ENCODE assay signal across 8 mouse cellular contexts in genomic region chr1:132391580-132392022, GRCm38 (mm10). TPM values are rescaled to one million over a fixed set of nuclear protein-coding genes. Genes with fewer than 3 reads are reported as not detected.
DNase-seq lines count a peak whose midpoint lies in the region; ATAC-seq and TF ChIP-seq lines count a peak whose summit lies in the region.

No protein-coding gene starts in this region.

- peak; percentile 71 for ATAC-seq in frontal cortex, adult (ENCODE audit: low TSS enrichment)
- peak; percentile 74; the same call in 1 of the 2 replicates for ATAC-seq in intestine, postnatal 0 days
- peak; percentile 89 for ATAC-seq in midbrain, postnatal 0 days (ENCODE audit: low FRiP score)

- H3K4me2 ChIP-seq in intestine, postnatal 0 days (replicated peaks; ENCODE audit: low read depth), result peak overlapping the region; percentile 80
- peak overlapping the region; percentile 87 for H3K4me2 ChIP-seq in midbrain, postnatal 0 days (ENCODE audit: low read depth, low read length, poor library complexity, severe bottlenecking)

- H3K4me3 ChIP-seq in intestine, postnatal 0 days (ENCODE audit: low read depth, low read length), result peak overlapping the region; percentile 61
- H3K4me3 ChIP-seq in liver, adult 2 months (ENCODE audit: insufficient read depth, low read depth, low read length), result peak overlapping the region; percentile 80
- H3K4me3 ChIP-seq in midbrain, postnatal 0 days (ENCODE audit: low read depth, low read length), result peak overlapping the region; percentile 79

- no peaks in the 10 kb centered on the region for H3K79me2 ChIP-seq in liver, adult 2 months (ENCODE audit: control insufficient read depth, insufficient read depth, low read length)

- no peaks in the 10 kb centered on the region for H3K36me3 ChIP-seq in intestine, postnatal 0 days (ENCODE audit: control insufficient read depth, insufficient read depth)
- H3K36me3 ChIP-seq in liver, adult 2 months (ENCODE audit: control insufficient read depth, insufficient read depth, low read length), result no peaks in the 10 kb centered on the region
- no peaks in the 10 kb centered on the region for H3K36me3 ChIP-seq in midbrain, postnatal 0 days (ENCODE audit: insufficient read depth, low read length)

- intact Hi-C loops in gastrocnemius, postnatal 36 days (cut with DNase I), result loop anchor here (2.0 kb wide), 1 partner anchor 25 kb away; no protein-coding TSS in a partner anchor

- WGBS in intestine, postnatal 0 days, result 3% methylated on average over 32 of the region's 54 CpGs
- WGBS in liver, adult 2 months, result 6% methylated on average over 54 of the region's 54 CpGs
- 1% methylated on average over 39 of the region's 54 CpGs for WGBS in midbrain, postnatal 0 days

- no peak for TF ChIP-seq CTCF in intestine, postnatal 0 days (IDR thresholded peaks at IDR 0.05; ENCODE audit: low read depth)
- TF ChIP-seq CTCF in liver, adult 2 months (IDR thresholded peaks at IDR 0.05; ENCODE audit: low read depth, low read length), result no peak
- no peak for TF ChIP-seq CTCF in midbrain, postnatal 0 days (IDR thresholded peaks at IDR 0.05)

- peak overlapping the region; percentile 41; the same call in 1 of the 2 replicates for H3K27ac ChIP-seq in intestine, postnatal 0 days (ENCODE audit: low read depth, low read length)
- H3K27ac ChIP-seq in liver, adult 2 months (replicated peaks; ENCODE audit: insufficient read depth, low read depth, low read length), result no peak overlapping the region
- H3K27ac ChIP-seq in midbrain, postnatal 0 days (ENCODE audit: low read depth, low read length), result peak overlapping the region; percentile 84

- H3K9ac ChIP-seq in intestine, postnatal 0 days (ENCODE audit: low read depth, low read length), result peak overlapping the region; percentile 66
- peak overlapping the region; percentile 75 for H3K9ac ChIP-seq in liver, adult 2 months (ENCODE audit: low read depth, low read length)
- H3K9ac ChIP-seq in midbrain, postnatal 0 days (replicated peaks; ENCODE audit: low read length, poor library complexity, severe bottlenecking), result peak overlapping the region; percentile 90

- H3K4me1 ChIP-seq in intestine, postnatal 0 days (replicated peaks; ENCODE audit: control insufficient read depth, insufficient read depth, low read length), result no peaks in the 10 kb centered on the region
- H3K4me1 ChIP-seq in liver, adult 2 months (ENCODE audit: control insufficient read depth, insufficient read depth, low read length), result peaks cover 1% of the 10 kb centered on the region; the same call in 1 of the 2 replicates
- peaks cover 19% of the 10 kb centered on the region for H3K4me1 ChIP-seq in midbrain, postnatal 0 days (ENCODE audit: insufficient read depth, low read length)

- DNase-seq in frontal cortex, postnatal 25 days (ENCODE audit: low spot score in 2 of 2), result no peak
- peak; percentile 93 for DNase-seq in embryo, embryonic 10 days (ENCODE audit: low spot score)
- peak; percentile 65 to 75 for DNase-seq in gastrocnemius, postnatal 36 days
- DNase-seq in liver, adult 2 months (ENCODE audit: extremely low read depth, low read depth, low spot score), result no peak
- DNase-seq in midbrain, postnatal 0 days (ENCODE audit: low spot score), result peak; percentile 91
- DNase-seq in spleen, postnatal 4 days (ENCODE audit: low spot score in 2 of 2), result peak; percentile 74 to 86

- H3K9me3 ChIP-seq in intestine, postnatal 0 days (ENCODE audit: control insufficient read depth), result no peaks in the 10 kb centered on the region
- H3K9me3 ChIP-seq in midbrain, postnatal 0 days (ENCODE audit: low read length), result no peaks in the 10 kb centered on the region

- peaks cover 23% of the 10 kb centered on the region; the same call in 1 of the 2 replicates for H3K27me3 ChIP-seq in intestine, postnatal 0 days (replicated peaks; ENCODE audit: control insufficient read depth, insufficient read depth, low read length)
- peaks cover 4% of the 10 kb centered on the region for H3K27me3 ChIP-seq in liver, adult 2 months (ENCODE audit: control insufficient read depth, insufficient read depth, low read length)
- no peaks in the 10 kb centered on the region for H3K27me3 ChIP-seq in midbrain, postnatal 0 days (ENCODE audit: insufficient read depth, low read length)

- TF ChIP-seq POLR2A in liver, adult 2 months (IDR thresholded peaks at IDR 0.05; ENCODE audit: extremely low read depth, insufficient read depth, low read length), result no peak

RNA-seq across cellular contexts. Expression of gene Tmcc2, which starts 0.5 kb away (rescaled TPM):
- total RNA-seq in gastrocnemius, postnatal 36 days (2021), result 10 to 100 TPM; 29.6 to 34.5 TPM
- 2.2 and 2.3 TPM in 2 replicates for polyA plus RNA-seq in intestine, postnatal 0 days (2015; fragmentation: Nextera tagmentation; extraction: Ambion mirVana)
- 1.6 and 1.9 TPM in 2 replicates for total RNA-seq in liver, adult 2 months (2014; rRNA removed)
- polyA plus RNA-seq in liver, adult 2 months (2012; rRNA removed), result 2.2 and 2.5 TPM in 2 replicates
- total RNA-seq in midbrain, postnatal 0 days (2014; rRNA removed), result 115 and 152 TPM in 2 replicates
- polyA plus RNA-seq in midbrain, postnatal 0 days (2015; fragmentation: Nextera tagmentation; extraction: Ambion mirVana), result 35.4 and 36.3 TPM in 2 replicates

RNA-seq across cellular contexts. Expression of gene Dstyk, which starts 25.8 kb away (rescaled TPM):
- 1 to 10 TPM; 8.9 to 9.2 TPM for total RNA-seq in gastrocnemius, postnatal 36 days (2021)
- polyA plus RNA-seq in intestine, postnatal 0 days (2015; fragmentation: Nextera tagmentation; extraction: Ambion mirVana), result 3.7 and 3.8 TPM in 2 replicates
- 8.9 and 10.1 TPM in 2 replicates for total RNA-seq in liver, adult 2 months (2014; rRNA removed)
- 3.6 and 4.1 TPM in 2 replicates for polyA plus RNA-seq in liver, adult 2 months (2012; rRNA removed)
- 14.6 and 21.2 TPM in 2 replicates for total RNA-seq in midbrain, postnatal 0 days (2014; rRNA removed)
- 5.4 and 5.6 TPM in 2 replicates for polyA plus RNA-seq in midbrain, postnatal 0 days (2015; fragmentation: Nextera tagmentation; extraction: Ambion mirVana)

Comparison
In these comparisons a context has a peak if more than half of its experiments do, and no peak if none do; other contexts are left out.
1. DNase-seq: peak in embryo, embryonic 10 days (single experiment), gastrocnemius, postnatal 36 days (2 of 2), midbrain, postnatal 0 days (single experiment) and spleen, postnatal 4 days (2 of 2); none in frontal cortex, postnatal 25 days (0 of 2) and liver, adult 2 months (single experiment).
2. RNA of gene Tmcc2, which starts 0.5 kb away (total RNA-seq): 115 to 152 TPM in midbrain, postnatal 0 days and 29.6 to 34.5 TPM in gastrocnemius, postnatal 36 days; 1.6 to 1.9 TPM in liver, adult 2 months; every median in the first group is over 10 times any median in the second.
3. Peak in every context shown above with its lines, with median percentiles within 50 percentile points of each other: ATAC-seq, H3K4me3 ChIP-seq and H3K9ac ChIP-seq.